Mouse (Mus musculus) myocyte (in vitro differentiated cells): Measurements from ENCODE around the gene Arhgap9.

Experiments used
- POLR2A ChIP-seq: IDR thresholded peaks from one replicate; pipeline ENCODE4 v1.6.1; 2011; ENCODE audit warnings: low read depth, mild to moderate bottlenecking, control low read depth, moderate library complexity; ENCODE audit not compliant: insufficient read length
- SRF ChIP-seq: IDR thresholded peaks from one replicate; pipeline ENCODE4 v1.6.1; 2011; ENCODE audit warnings: low read depth; ENCODE audit not compliant: control insufficient read depth, insufficient read length
- TCF3 ChIP-seq: IDR thresholded peaks from one replicate; pipeline ENCODE4 v1.6.1; 2011; ENCODE audit warnings: low read depth, control low read depth; ENCODE audit not compliant: insufficient read length
- USF1 ChIP-seq: IDR thresholded peaks from one replicate; pipeline ENCODE4 v1.6.1; 2011; ENCODE audit warnings: low read depth, mild to moderate bottlenecking, control low read depth, moderate library complexity

DNA sequence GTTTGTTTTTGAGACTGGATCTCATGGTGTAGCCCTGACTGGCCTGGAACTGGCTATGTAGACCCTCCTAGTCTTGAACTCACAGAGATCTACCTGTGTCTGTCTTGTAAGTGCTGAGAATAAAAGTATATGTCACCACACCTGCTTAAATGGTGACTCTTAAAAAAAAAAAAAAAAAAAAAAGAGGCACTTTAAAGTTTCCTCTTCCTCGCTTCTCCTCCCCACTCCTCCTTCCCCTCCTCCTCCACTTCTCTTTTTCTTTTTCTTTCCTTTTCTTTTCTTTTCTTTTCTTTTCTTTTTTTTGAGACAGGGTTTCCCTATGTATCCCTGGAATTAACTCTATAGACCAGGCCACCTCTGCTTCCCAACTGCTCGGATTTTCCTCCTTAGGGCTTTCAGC, 49.3 kb downstream of the Arhgap9 start:
- TF ChIP-seq SRF (no peak), TCF3 (no peak), POLR2A (no peak), USF1 (no peak)
